Mouse (Mus musculus) neural tube, embryonic 12.5 days (tissue): ENCODE measurements around the gene Limch1. TPM values are rescaled to one million over a fixed set of nuclear protein-coding genes. Genes with fewer than 3 reads are reported as not detected.

Source experiments
- ATAC-seq: fragments of 200-750 bp; cut with Nextera tagmentation; 2 replicates; pipeline ENCODE4 v1.8.0; 2017; ENCODE audit warnings: low read depth, mild to moderate bottlenecking, moderate TSS enrichment, moderate library complexity; ENCODE audit not compliant: low FRiP score
- H3K27ac ChIP-seq: fragments of 300-500 bp; sonication (generic); 2 replicates; pipeline ENCODE4 v1.5.1; 2016
- H3K27me3 ChIP-seq: fragments of 300-500 bp; sonication (generic); replicated peaks from 2 replicates; pipeline ENCODE4 v1.6.1; 2016; ENCODE audit warnings: mild to moderate bottlenecking
- H3K36me3 ChIP-seq: fragments of 300-500 bp; sonication (generic); 2 replicates; pipeline ENCODE4 v1.6.1; 2016; ENCODE audit warnings: mild to moderate bottlenecking
- H3K4me1 ChIP-seq: fragments of 300-500 bp; sonication (generic); 2 replicates; pipeline ENCODE4 v1.6.1; 2016
- H3K4me2 ChIP-seq: fragments of 300-500 bp; sonication (generic); replicated peaks from 2 replicates; pipeline ENCODE4 v1.6.1; 2016; ENCODE audit warnings: mild to moderate bottlenecking
- H3K4me3 ChIP-seq: fragments of 300-500 bp; sonication (generic); 2 replicates; pipeline ENCODE4 v1.5.1; 2016
- H3K9ac ChIP-seq: fragments of 300-500 bp; sonication (generic); 2 replicates; pipeline ENCODE4 v1.6.1; 2016; ENCODE audit warnings: mild to moderate bottlenecking
- H3K9me3 ChIP-seq: fragments of 300-500 bp; sonication (generic); 2 replicates; pipeline ENCODE4 v1.6.1; 2016; ENCODE audit warnings: mild to moderate bottlenecking
- WGBS: fragments of 180-500 bp; shearing (Covaris S2); methylation state at CpG from one replicate; pipeline ENCODE4 v1.1.7; 2016; 5-methylcytosine and 5-hydroxymethylcytosine counted together
- polyA plus RNA-seq: library from polyadenylated mRNA; unstranded; fragments of >200 nt; fragmentation: Nextera tagmentation; extraction: Ambion mirVana; gene quantifications from 2 replicates; pipeline ENCODE4 v1.2.1, GENCODE M21; 2016

Limch1 gene
- polyA plus RNA-seq, 1 experiment from 2014 or later = 59.8 TPM

GRCm38 (mm10) chr5:66748448-66749115 lies 3.0 kb downstream of the Limch1 start:
- no peak overlapping the region for H3K4me3 ChIP-seq
- H3K9ac ChIP-seq = 0 out of 2 replicates have a peak overlapping the region, but pooled peaks have one; percentile 35
- peaks cover 38% of the 10 kb centered on the region for H3K4me1 ChIP-seq
- ATAC-seq = no peak
- no peaks in the 10 kb centered on the region for H3K36me3 ChIP-seq
- H3K27me3 ChIP-seq = 0 out of 2 replicates have a peak, but pooled peaks cover 2% of the 10 kb centered on the region
- peak overlapping the region; percentile 94 for H3K4me2 ChIP-seq
- H3K9me3 ChIP-seq = no peaks in the 10 kb centered on the region
- peak overlapping the region; percentile 17; the same call in 1 of the 2 replicates for H3K27ac ChIP-seq
- WGBS = 28% methylated on average over 5 of the region's 5 CpGs

DNA sequence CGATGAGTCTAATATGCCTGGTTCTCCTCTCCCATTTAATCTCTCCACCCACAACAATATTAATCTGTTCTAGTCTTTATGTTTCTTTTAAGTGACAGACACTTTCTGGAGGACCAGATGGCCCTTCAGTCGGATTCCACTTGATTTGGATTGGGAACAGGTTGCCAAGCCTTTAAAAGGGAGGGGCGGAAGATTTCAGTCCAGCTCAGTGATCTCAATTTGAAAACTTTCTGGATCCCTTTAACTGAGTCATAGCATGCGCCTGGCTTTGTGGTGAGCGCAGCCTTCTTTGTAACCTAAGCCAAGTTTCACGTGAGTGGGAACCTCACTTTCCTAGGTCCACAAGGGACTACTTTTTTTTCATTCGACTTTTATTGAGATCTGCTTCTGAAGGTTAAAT lies 5.0 kb downstream of the Limch1 start:
- Histone ChIP-seq H3K36me3 (no peaks in the 10 kb centered on the region), H3K4me1 (peaks cover 35% of the 10 kb centered on the region), H3K9ac (no peak overlapping the region), H3K9me3 (no peaks in the 10 kb centered on the region), H3K4me3 (no peak overlapping the region), H3K4me2 (no peak overlapping the region), H3K27me3 (0 out of 2 replicates have a peak, but pooled peaks cover 2% of the 10 kb centered on the region), H3K27ac (no peak overlapping the region)
- WGBS = 70% methylated on average over 7 of the region's 7 CpGs
- no peak for ATAC-seq

GRCm38 (mm10) chr5:66751332-66751980 lies 5.8 kb downstream of the Limch1 start:
- H3K9me3 ChIP-seq = no peaks in the 10 kb centered on the region
- H3K36me3 ChIP-seq = no peaks in the 10 kb centered on the region
- no peak overlapping the region for H3K27ac ChIP-seq
- WGBS = 44% methylated on average over 3 of the region's 3 CpGs
- ATAC-seq = no peak
- H3K4me2 ChIP-seq = no peak overlapping the region
- 0 out of 2 replicates have a peak, but pooled peaks cover 2% of the 10 kb centered on the region for H3K27me3 ChIP-seq
- no peak overlapping the region for H3K4me3 ChIP-seq
- peaks cover 30% of the 10 kb centered on the region for H3K4me1 ChIP-seq
- H3K9ac ChIP-seq = no peak overlapping the region

GRCm38 (mm10) chr5:66753620-66754019 lies 8.0 kb downstream of the Limch1 start:
- Histone ChIP-seq H3K27me3 (no peaks in the 10 kb centered on the region), H3K9me3 (no peaks in the 10 kb centered on the region), H3K4me1 (peaks cover 19% of the 10 kb centered on the region), H3K36me3 (no peaks in the 10 kb centered on the region), H3K4me2 (no peak overlapping the region), H3K9ac (no peak overlapping the region), H3K4me3 (no peak overlapping the region), H3K27ac (no peak overlapping the region)
- whole genome bisulfite sequencing = 94% methylated on average over 9 of the region's 9 CpGs
- no peak for ATAC-seq

- 69% methylated on average over 10 of the region's 10 CpGs for WGBS
- H3K27ac ChIP-seq = no peak overlapping the region
- H3K4me2 ChIP-seq = no peak overlapping the region
- H3K4me3 ChIP-seq = no peak overlapping the region
- peaks cover 8% of the 10 kb centered on the region for H3K4me1 ChIP-seq
- H3K9me3 ChIP-seq = no peaks in the 10 kb centered on the region
- no peaks in the 10 kb centered on the region for H3K27me3 ChIP-seq
- H3K36me3 ChIP-seq = no peaks in the 10 kb centered on the region
- no peak overlapping the region for H3K9ac ChIP-seq
- peak; percentile 78 for ATAC-seq
Observed at GRCm38 (mm10) chr5:66756821-66757705, 11.4 kb downstream of the Limch1 start.

DNA sequence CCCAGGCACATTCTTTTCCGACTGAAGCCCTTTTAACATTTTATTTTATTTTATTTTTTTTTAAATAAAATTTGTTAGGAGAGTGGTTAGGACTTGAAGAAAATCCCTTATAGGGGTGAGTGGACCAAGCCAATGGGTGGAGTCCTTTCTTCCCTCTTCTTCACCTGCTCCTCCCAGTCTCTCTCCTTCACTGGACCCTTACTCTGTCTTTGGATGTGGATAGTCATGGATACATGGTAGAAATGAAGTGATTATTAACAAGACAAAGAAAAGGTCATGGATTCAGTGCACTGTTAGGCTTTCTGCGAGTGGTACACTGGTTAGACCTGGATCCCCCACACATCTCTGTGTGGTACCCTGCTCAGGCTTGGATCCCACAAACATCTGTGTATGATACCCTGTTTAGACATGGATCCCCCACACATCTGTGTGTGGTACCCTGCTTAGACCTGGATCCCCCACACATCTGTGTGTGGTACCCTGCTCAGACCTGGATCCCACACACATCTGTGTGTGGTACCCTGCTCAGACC lies 12.1 kb downstream of the Limch1 start:
- Histone ChIP-seq H3K9me3 (no peaks in the 10 kb centered on the region), H3K4me1 (peaks cover 8% of the 10 kb centered on the region), H3K4me2 (no peak overlapping the region), H3K27ac (no peak overlapping the region), H3K36me3 (no peaks in the 10 kb centered on the region), H3K27me3 (no peaks in the 10 kb centered on the region), H3K4me3 (no peak overlapping the region), H3K9ac (no peak overlapping the region)
- no peak for ATAC-seq
- WGBS = 57% methylated on average over 2 of the region's 2 CpGs

DNA sequence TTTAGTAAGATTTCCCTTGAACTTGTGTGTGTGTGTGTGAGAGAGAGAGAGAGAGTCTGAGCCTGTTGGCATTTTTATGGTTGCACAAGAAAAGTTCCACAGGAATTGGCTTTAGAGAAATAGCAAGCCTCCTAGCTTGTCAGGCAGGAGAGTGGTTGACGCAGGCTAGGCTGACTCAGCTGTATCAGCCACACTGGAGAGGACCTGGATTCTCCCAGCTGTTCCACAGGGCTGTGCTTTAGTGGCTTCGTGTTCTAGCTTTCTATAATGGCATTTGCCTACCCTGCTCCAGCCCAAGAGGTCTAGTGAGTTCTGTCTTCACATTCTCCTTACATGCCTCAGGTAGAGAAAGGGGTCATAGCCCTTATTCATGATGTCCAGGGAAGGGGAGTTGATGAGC lies 13.7 kb downstream of the Limch1 start:
- H3K4me3 ChIP-seq = no peak overlapping the region
- no peak for ATAC-seq
- WGBS = 70% methylated on average over 2 of the region's 2 CpGs

GRCm38 (mm10) chr5:66760747-66761146 lies 15.1 kb downstream of the Limch1 start:
- H3K4me2 ChIP-seq = no peak overlapping the region
- no peak overlapping the region for H3K4me3 ChIP-seq
- WGBS = 88% methylated on average over 10 of the region's 10 CpGs
- peaks cover 8% of the 10 kb centered on the region for H3K4me1 ChIP-seq
- no peak for ATAC-seq
- H3K36me3 ChIP-seq = no peaks in the 10 kb centered on the region
- H3K27ac ChIP-seq = no peak overlapping the region
- no peaks in the 10 kb centered on the region for H3K9me3 ChIP-seq
- no peaks in the 10 kb centered on the region for H3K27me3 ChIP-seq
- no peak overlapping the region for H3K9ac ChIP-seq

More for the DNA sequence above, 13.7 kb downstream of the Limch1 start:
- Histone ChIP-seq H3K36me3 (no peaks in the 10 kb centered on the region), H3K27ac (no peak overlapping the region), H3K4me2 (no peak overlapping the region), H3K9me3 (no peaks in the 10 kb centered on the region), H3K9ac (no peak overlapping the region), H3K4me1 (peaks cover 8% of the 10 kb centered on the region), H3K27me3 (no peaks in the 10 kb centered on the region)

- H3K4me1 ChIP-seq = peaks cover 5% of the 10 kb centered on the region
- H3K9ac ChIP-seq = no peak overlapping the region
- H3K36me3 ChIP-seq = no peaks in the 10 kb centered on the region
- H3K9me3 ChIP-seq = no peaks in the 10 kb centered on the region
- ATAC-seq = no peak
- no peak overlapping the region for H3K27ac ChIP-seq
- H3K27me3 ChIP-seq = no peaks in the 10 kb centered on the region
- 88% methylated on average over 2 of the region's 2 CpGs for WGBS
- no peak overlapping the region for H3K4me3 ChIP-seq
- no peak overlapping the region for H3K4me2 ChIP-seq
Observed at GRCm38 (mm10) chr5:66762006-66762405, 16.4 kb downstream of the Limch1 start.

GRCm38 (mm10) chr5:66764129-66764528 lies 18.5 kb downstream of the Limch1 start:
- no peak overlapping the region for H3K4me3 ChIP-seq
- H3K27ac ChIP-seq = no peak overlapping the region
- no peaks in the 10 kb centered on the region for H3K27me3 ChIP-seq
- H3K4me2 ChIP-seq = no peak overlapping the region
- no peak for ATAC-seq
- no peak overlapping the region for H3K9ac ChIP-seq
- WGBS = 85% methylated on average over 6 of the region's 6 CpGs
- no peaks in the 10 kb centered on the region; the same call in 1 of the 2 replicates for H3K4me1 ChIP-seq
- H3K36me3 ChIP-seq = no peaks in the 10 kb centered on the region
- H3K9me3 ChIP-seq = no peaks in the 10 kb centered on the region

DNA sequence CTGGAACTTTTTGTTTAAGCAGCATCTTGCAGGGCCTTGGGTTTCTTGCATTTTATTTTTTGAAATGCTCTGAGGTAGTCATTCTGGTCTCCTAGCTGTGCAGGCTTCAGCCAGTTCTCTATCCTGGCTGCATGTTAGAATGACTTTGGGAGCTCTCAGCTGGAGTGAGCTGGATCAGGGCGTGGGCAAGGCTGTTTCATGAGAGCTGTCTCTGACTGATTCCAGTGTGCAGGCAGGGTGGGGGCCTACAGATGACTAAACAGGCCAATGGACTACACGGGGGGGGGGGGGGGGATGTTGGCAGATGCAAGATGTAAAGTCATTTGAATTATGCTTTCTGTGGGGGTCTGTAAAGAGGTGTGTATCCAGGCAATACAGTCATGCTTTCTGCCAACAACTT lies 20.3 kb downstream of the Limch1 start:
- WGBS = 74% methylated on average over 2 of the region's 2 CpGs
- no peak overlapping the region for H3K4me2 ChIP-seq
- no peak for ATAC-seq
- H3K4me3 ChIP-seq = no peak overlapping the region
- no peak overlapping the region for H3K27ac ChIP-seq
- no peaks in the 10 kb centered on the region for H3K36me3 ChIP-seq
- H3K9me3 ChIP-seq = no peaks in the 10 kb centered on the region
- H3K4me1 ChIP-seq = no peaks in the 10 kb centered on the region; the same call in 1 of the 2 replicates
- H3K9ac ChIP-seq = no peak overlapping the region
- H3K27me3 ChIP-seq = no peaks in the 10 kb centered on the region

DNA sequence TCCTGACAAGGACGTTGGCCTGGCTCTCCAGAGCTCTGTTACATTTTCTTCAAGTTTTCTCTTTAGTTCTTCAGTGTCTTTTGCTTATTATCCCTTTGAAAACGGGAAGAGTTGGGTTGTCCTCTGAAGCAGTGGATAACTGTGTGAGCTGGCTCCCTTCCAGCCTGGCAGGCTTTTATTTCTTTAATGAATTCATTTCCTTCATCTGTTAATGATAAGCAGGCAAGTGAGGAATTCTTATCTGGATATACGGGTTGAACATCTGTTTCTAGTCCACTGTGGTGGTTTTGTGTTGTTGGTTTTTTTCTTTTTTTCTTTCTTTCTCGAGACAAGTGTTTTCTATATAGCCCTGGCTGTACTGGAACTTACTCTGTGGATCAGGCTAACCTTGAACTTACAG lies 22.4 kb downstream of the Limch1 start:
- 48% methylated on average over 4 of the region's 4 CpGs for WGBS
- Histone ChIP-seq H3K4me2 (no peak overlapping the region), H3K27ac (no peak overlapping the region), H3K4me3 (no peak overlapping the region), H3K9ac (no peak overlapping the region), H3K36me3 (no peaks in the 10 kb centered on the region), H3K27me3 (no peaks in the 10 kb centered on the region), H3K9me3 (no peaks in the 10 kb centered on the region), H3K4me1 (peaks cover 6% of the 10 kb centered on the region)
- no peak for ATAC-seq
